Mouse (Mus musculus) splenic B cell, adult 2 months (primary cell): ENCODE measurements around the gene Myo10.

ENCODE experiments used
- DNase-seq: peaks from one replicate; pipeline ENCODE4 v3.0.0-alpha.2; 2011; ENCODE audit warnings: low read depth, low spot score
- H3K27me3 ChIP-seq: 2 replicates; pipeline ENCODE4 v1.6.1; 2012; ENCODE audit warnings: mild to moderate bottlenecking, low read length, moderate library complexity, mixed read lengths; ENCODE audit not compliant: control insufficient read depth, poor library complexity, insufficient read depth, severe bottlenecking
- H3K36me3 ChIP-seq: 2 replicates; pipeline ENCODE4 v1.6.1; 2012; ENCODE audit warnings: mild to moderate bottlenecking, low read length, moderate library complexity, mixed read lengths; ENCODE audit not compliant: control insufficient read depth, poor library complexity, insufficient read depth, severe bottlenecking

The Myo10 gene

GRCm38 (mm10) chr15:25842462-25843085 is 220.2 kb downstream of the Myo10 start:
- Histone ChIP-seq H3K36me3 (no peaks in the 10 kb centered on the region), H3K27me3 (no peaks in the 10 kb centered on the region)
- DNase-seq, result no peak

- peak; percentile 95 for DNase-seq
- Histone ChIP-seq H3K27me3 (no peaks in the 10 kb centered on the region), H3K36me3 (no peaks in the 10 kb centered on the region)
Observed at GRCm38 (mm10) chr15:25843086-25843991, 221.0 kb downstream of the Myo10 start, which contains the start of gene Retreg1. Gene Retreg1 (plus strand): TSS chr15:25843180.

GRCm38 (mm10) chr15:25844013-25844570 is 221.8 kb downstream of the Myo10 start:
- no peaks in the 10 kb centered on the region for H3K27me3 ChIP-seq
- DNase-seq, result peak; percentile 53
- no peaks in the 10 kb centered on the region for H3K36me3 ChIP-seq

- Histone ChIP-seq H3K27me3 (no peaks in the 10 kb centered on the region), H3K36me3 (0 out of 2 replicates have a peak, but pooled peaks cover 2% of the 10 kb centered on the region)
- DNase-seq, result no peak
Observed at GRCm38 (mm10) chr15:25844771-25845170, 222.4 kb downstream of the Myo10 start.

GRCm38 (mm10) chr15:25847576-25848168 is 225.3 kb downstream of the Myo10 start:
- DNase-seq, result no peak
- H3K36me3 ChIP-seq, result peaks cover 4% of the 10 kb centered on the region; the same call in 1 of the 2 replicates
- H3K27me3 ChIP-seq, result no peaks in the 10 kb centered on the region

- H3K36me3 ChIP-seq, result peaks cover 6% of the 10 kb centered on the region
- H3K27me3 ChIP-seq, result no peaks in the 10 kb centered on the region
- no peak for DNase-seq
Observed at GRCm38 (mm10) chr15:25850552-25850951, 228.2 kb downstream of the Myo10 start.

- DNase-seq, result no peak
- Histone ChIP-seq H3K36me3 (peaks cover 6% of the 10 kb centered on the region), H3K27me3 (no peaks in the 10 kb centered on the region)
Observed at GRCm38 (mm10) chr15:25854270-25854904, 232.1 kb downstream of the Myo10 start.

GRCm38 (mm10) chr15:25858611-25859058 is 236.3 kb downstream of the Myo10 start:
- Histone ChIP-seq H3K27me3 (no peaks in the 10 kb centered on the region), H3K36me3 (peaks cover 2% of the 10 kb centered on the region; the same call in 1 of the 2 replicates)
- peak; percentile 78 for DNase-seq

- Histone ChIP-seq H3K36me3 (peaks cover 2% of the 10 kb centered on the region; the same call in 1 of the 2 replicates), H3K27me3 (no peaks in the 10 kb centered on the region)
- DNase-seq, result no peak
Observed at GRCm38 (mm10) chr15:25859469-25859868, 237.1 kb downstream of the Myo10 start.

- peak; percentile 44 for DNase-seq
- 0 out of 2 replicates have a peak, but pooled peaks cover 1% of the 10 kb centered on the region for H3K36me3 ChIP-seq
- no peaks in the 10 kb centered on the region for H3K27me3 ChIP-seq
Observed at GRCm38 (mm10) chr15:25861900-25862299, 239.6 kb downstream of the Myo10 start.
